Mouse (Mus musculus): ENCODE data around the gene Atp1a4. TPM values are rescaled to one million over a fixed set of nuclear protein-coding genes. Genes with fewer than 3 reads are reported as not detected.

Atp1a4 gene
- polyA plus RNA-seq (2016; fragmentation: Nextera tagmentation; extraction: Ambion mirVana): 0.09 and 0.12 TPM in 2 replicates

DNA sequence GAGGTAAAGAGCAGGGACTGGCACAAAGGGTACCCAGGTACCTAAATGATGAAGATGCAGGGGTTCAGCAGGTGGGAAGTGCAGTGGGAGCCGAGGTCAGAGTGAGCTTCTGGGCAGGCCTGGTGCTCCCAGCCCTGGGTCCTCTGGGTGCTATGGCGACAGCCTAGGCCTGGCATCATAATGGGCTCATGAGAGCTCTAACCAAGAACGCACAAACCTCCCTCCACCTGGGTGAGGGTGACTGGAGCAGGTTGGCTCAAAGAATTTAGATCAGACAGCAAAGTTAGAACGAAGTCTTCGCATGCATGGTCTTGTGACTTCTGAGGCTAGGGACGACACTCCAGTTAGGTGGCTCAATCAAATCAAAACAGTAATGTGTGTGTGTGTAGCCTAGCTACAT is at the start of gene Atp1a4:
TSS of gene Atp1a4 (minus strand) at position 101 of the 400 bp plus-strand sequence.
- Histone ChIP-seq H3K9me3 (no peaks in the 10 kb centered on the region), H3K4me3 (no peak within 1 kb of the TSS), H3K4me1 (peaks cover 9% of the 10 kb centered on the region; the same call in 1 of the 2 replicates), H3K27ac (no peak within 1 kb of the TSS), H3K27me3 (ENCODE audit: insufficient read depth, poor library complexity, severe bottlenecking) (no peaks in the 10 kb centered on the region), H3K36me3 (no peaks in the 10 kb centered on the region)
- no peak for DNase-seq (ENCODE audit: low spot score)
- 88% methylated on average over 6 of the region's 6 CpGs for WGBS

DNA sequence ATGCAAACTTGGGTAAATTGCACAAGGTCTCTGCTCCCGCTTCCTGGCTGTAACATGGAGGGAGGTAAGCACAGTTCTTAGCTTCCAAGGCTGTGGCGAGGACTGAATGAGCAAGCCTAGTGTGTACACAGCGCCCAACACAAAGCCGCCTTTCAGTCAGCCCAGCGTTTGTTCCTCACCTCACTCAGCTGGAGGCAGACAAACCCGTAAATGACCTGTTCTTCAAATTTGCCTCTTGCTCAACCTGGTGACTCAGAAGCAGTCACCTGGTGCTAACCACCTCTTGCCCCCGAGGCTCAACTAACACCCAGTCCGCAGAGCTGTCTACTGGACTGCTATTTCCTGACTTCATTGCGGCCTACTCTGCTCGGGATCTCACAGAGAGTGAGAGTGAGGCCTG is 49.7 kb upstream of the Atp1a4 start:
- no peak overlapping the region for H3K4me3 ChIP-seq
- DNase-seq (ENCODE audit: low spot score): no peak
- peak overlapping the region; percentile 62 for H3K27ac ChIP-seq
- no peaks in the 10 kb centered on the region for H3K9me3 ChIP-seq
- no peaks in the 10 kb centered on the region for H3K36me3 ChIP-seq
- H3K4me1 ChIP-seq: peaks cover 65% of the 10 kb centered on the region
- H3K27me3 ChIP-seq (ENCODE audit: insufficient read depth, poor library complexity, severe bottlenecking): peaks cover 2% of the 10 kb centered on the region; the same call in 1 of the 2 replicates
- 71% methylated on average over 10 of the region's 10 CpGs for WGBS

DNA sequence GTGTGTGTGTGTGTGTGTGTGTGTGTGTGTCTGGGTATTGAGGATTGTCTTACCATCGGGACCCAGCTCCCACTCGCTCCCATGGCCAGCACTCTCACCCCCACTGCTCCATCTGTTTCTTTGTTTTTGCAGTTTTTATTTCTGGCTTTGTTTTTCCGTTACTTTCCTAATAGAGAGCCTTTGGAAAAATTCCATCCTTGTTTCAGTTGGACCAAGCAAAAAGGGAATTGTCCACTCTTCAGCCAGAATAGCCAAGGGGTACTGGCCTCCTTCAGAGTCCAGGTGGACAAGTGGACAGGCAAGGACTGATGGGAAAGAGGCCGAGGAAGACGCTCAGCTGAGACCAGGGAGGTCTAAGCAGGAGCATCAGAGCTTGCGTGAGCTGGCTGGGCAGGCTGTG is 48.7 kb upstream of the Atp1a4 start:
- WGBS: 71% methylated on average over 6 of the region's 6 CpGs
- H3K4me3 ChIP-seq: no peak overlapping the region
- H3K36me3 ChIP-seq: no peaks in the 10 kb centered on the region
- peaks cover 65% of the 10 kb centered on the region for H3K4me1 ChIP-seq
- no peaks in the 10 kb centered on the region for H3K9me3 ChIP-seq
- no peak overlapping the region for H3K27ac ChIP-seq
- no peaks in the 10 kb centered on the region for H3K27me3 ChIP-seq (ENCODE audit: insufficient read depth, poor library complexity, severe bottlenecking)
- no peak for DNase-seq (ENCODE audit: low spot score)

DNA sequence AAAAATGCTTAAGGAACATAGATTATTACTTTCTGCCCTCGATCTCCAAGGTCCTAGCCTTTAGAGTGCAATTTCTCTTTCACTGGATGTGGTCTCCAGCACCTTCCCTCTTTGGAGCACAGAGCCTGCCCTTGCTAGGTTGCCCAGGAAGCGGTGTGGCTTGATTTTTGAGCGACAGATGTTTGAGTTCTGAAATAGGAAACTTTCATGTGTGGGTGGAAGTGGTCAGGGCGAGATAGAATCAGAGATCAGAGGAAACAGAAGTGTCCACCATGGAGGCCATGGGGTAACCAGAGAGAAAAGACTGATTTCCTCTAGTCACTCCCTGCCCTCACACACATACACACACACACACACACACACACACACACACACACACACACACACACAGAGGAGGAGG is 48.0 kb upstream of the Atp1a4 start:
- Histone ChIP-seq H3K36me3 (no peaks in the 10 kb centered on the region), H3K4me3 (no peak overlapping the region), H3K4me1 (peaks cover 67% of the 10 kb centered on the region), H3K9me3 (no peaks in the 10 kb centered on the region), H3K27ac (no peak overlapping the region), H3K27me3 (ENCODE audit: insufficient read depth, poor library complexity, severe bottlenecking) (no peaks in the 10 kb centered on the region)
- no peak for DNase-seq (ENCODE audit: low spot score)
- 76% methylated on average over 4 of the region's 4 CpGs for WGBS

DNA sequence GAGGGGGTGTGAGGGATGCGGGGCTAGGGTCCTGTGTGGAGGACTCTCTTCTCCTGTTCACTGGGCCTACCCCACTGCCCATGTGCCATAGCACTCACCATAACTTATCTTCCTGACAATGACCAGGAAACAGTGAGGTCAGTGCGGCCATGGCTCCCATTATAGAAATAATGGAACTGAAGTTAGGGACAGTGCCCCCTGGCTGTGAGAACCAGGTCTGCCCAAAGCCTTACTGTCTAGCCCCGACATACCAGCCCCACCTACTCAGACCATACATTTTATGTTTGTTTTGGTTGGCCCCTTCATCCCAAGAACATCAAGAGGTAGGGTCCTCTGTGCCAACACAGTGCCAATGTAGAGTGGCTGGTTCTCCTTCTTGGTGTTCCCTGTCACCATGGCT is 47.4 kb upstream of the Atp1a4 start:
- no peaks in the 10 kb centered on the region for H3K9me3 ChIP-seq
- H3K36me3 ChIP-seq: no peaks in the 10 kb centered on the region
- DNase-seq (ENCODE audit: low spot score): no peak
- no peak overlapping the region for H3K4me3 ChIP-seq
- peaks cover 68% of the 10 kb centered on the region for H3K4me1 ChIP-seq
- H3K27ac ChIP-seq: no peak overlapping the region
- no peaks in the 10 kb centered on the region for H3K27me3 ChIP-seq (ENCODE audit: insufficient read depth, poor library complexity, severe bottlenecking)
- WGBS: 84% methylated on average over 3 of the region's 3 CpGs

DNA sequence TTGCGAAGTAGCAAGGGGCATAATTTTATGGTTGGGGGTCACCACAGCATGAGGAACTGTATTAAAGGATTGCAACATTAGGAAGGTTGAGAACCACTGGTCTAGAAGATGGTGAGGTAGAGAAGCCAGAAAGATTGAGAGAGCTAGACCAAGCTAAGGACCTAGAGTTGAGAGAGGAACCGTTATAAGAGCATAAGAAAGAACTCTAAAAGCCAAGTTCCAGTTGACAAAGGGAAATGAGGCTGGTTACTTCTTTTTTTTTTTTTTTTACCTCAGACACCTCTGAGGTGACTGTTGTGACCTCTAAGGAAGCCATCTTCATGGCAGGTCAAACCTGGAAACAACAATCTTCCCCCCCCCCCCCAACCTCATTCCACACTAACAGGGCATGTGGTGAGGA is 46.9 kb upstream of the Atp1a4 start:
- Histone ChIP-seq H3K36me3 (no peaks in the 10 kb centered on the region), H3K4me3 (no peak overlapping the region), H3K27ac (no peak overlapping the region), H3K4me1 (peaks cover 69% of the 10 kb centered on the region), H3K27me3 (ENCODE audit: insufficient read depth, poor library complexity, severe bottlenecking) (no peaks in the 10 kb centered on the region), H3K9me3 (no peaks in the 10 kb centered on the region)
- DNase-seq (ENCODE audit: low spot score): no peak
- 89% methylated on average over 2 of the region's 2 CpGs for WGBS

- WGBS: 36% methylated on average over 6 of the region's 6 CpGs
- Histone ChIP-seq H3K4me3 (no peak overlapping the region), H3K36me3 (no peaks in the 10 kb centered on the region), H3K4me1 (peaks cover 70% of the 10 kb centered on the region), H3K9me3 (no peaks in the 10 kb centered on the region), H3K27ac (no peak overlapping the region), H3K27me3 (ENCODE audit: insufficient read depth, poor library complexity, severe bottlenecking) (no peaks in the 10 kb centered on the region)
- DNase-seq (ENCODE audit: low spot score): no peak
These were observed 46.2 kb upstream of the Atp1a4 start for GRCm38 (mm10) chr1:172304443-172304842.

GRCm38 (mm10) chr1:172302851-172303250 is 44.6 kb upstream of the Atp1a4 start:
- Histone ChIP-seq H3K36me3 (no peaks in the 10 kb centered on the region), H3K4me1 (peaks cover 77% of the 10 kb centered on the region), H3K4me3 (no peak overlapping the region), H3K9me3 (no peaks in the 10 kb centered on the region), H3K27ac (peak overlapping the region; percentile 60), H3K27me3 (ENCODE audit: insufficient read depth, poor library complexity, severe bottlenecking) (no peaks in the 10 kb centered on the region)
- WGBS: 22% methylated on average over 6 of the region's 6 CpGs
- DNase-seq (ENCODE audit: low spot score): no peak

GRCm38 (mm10) chr1:172302311-172302710 is 44.1 kb upstream of the Atp1a4 start:
- 53% methylated on average over 3 of the region's 3 CpGs for WGBS
- Histone ChIP-seq H3K4me3 (no peak overlapping the region), H3K4me1 (peaks cover 81% of the 10 kb centered on the region), H3K36me3 (no peaks in the 10 kb centered on the region), H3K9me3 (no peaks in the 10 kb centered on the region), H3K27ac (no peak overlapping the region), H3K27me3 (ENCODE audit: insufficient read depth, poor library complexity, severe bottlenecking) (no peaks in the 10 kb centered on the region)
- no peak for DNase-seq (ENCODE audit: low spot score)

DNA sequence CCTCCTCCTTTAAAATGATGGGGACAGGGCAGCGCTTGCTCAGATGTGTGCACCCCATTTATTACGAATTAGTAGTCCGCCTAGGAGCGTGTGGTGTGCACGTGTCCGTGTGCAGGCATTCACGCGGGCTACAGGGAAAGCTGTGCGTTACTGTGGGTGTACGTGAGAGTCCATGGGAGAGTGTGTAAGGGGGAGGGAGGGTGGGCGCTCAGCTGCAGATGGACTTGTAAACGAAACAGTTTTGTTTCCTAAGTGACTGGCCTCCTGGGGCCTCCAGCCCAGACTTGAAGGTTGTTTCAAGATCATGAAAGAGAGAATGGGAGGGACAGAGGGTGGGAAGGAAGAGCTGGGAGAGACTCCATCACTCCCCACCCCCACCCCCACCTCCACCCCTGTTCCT is 43.0 kb upstream of the Atp1a4 start:
- DNase-seq (ENCODE audit: low spot score): no peak
- H3K27ac ChIP-seq: peak overlapping the region; percentile 89
- no peaks in the 10 kb centered on the region for H3K9me3 ChIP-seq
- peaks cover 87% of the 10 kb centered on the region for H3K4me1 ChIP-seq
- H3K4me3 ChIP-seq: no peak overlapping the region
- H3K27me3 ChIP-seq (ENCODE audit: insufficient read depth, poor library complexity, severe bottlenecking): no peaks in the 10 kb centered on the region; the same call in 1 of the 2 replicates
- 52% methylated on average over 12 of the region's 12 CpGs for whole genome bisulfite sequencing
- H3K36me3 ChIP-seq: no peaks in the 10 kb centered on the region

GRCm38 (mm10) chr1:172300247-172300646 is 42.0 kb upstream of the Atp1a4 start:
- WGBS: 44% methylated on average over 5 of the region's 5 CpGs
- H3K4me1 ChIP-seq: peaks cover 87% of the 10 kb centered on the region
- no peaks in the 10 kb centered on the region; the same call in 1 of the 2 replicates for H3K27me3 ChIP-seq (ENCODE audit: insufficient read depth, poor library complexity, severe bottlenecking)
- H3K4me3 ChIP-seq: no peak overlapping the region
- H3K36me3 ChIP-seq: no peaks in the 10 kb centered on the region
- no peaks in the 10 kb centered on the region for H3K9me3 ChIP-seq
- H3K27ac ChIP-seq: peak overlapping the region; percentile 89
- no peak for DNase-seq (ENCODE audit: low spot score)

DNA sequence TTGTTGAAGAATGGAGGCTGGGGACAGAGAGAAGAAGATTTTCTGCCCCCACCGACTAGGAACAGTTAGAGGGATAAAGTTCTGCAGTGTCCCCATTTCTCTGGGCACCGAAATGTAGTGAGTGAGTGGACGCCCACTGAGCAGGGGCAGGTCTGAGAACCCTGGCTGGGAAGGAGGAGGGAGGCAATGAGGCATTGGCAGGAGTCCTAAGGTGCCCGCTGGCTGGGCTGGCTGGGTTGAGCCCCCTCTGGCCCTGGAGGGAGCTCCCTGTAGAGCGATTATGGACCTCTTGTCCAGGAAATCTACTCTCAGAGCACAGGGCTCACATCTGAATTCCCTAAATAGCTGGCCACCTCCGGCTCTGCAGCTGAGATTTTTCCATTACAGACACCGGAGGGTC is 41.3 kb upstream of the Atp1a4 start:
- Histone ChIP-seq H3K9me3 (no peaks in the 10 kb centered on the region), H3K4me3 (0 out of 2 replicates have a peak overlapping the region, but pooled peaks have one; percentile 3), H3K27me3 (ENCODE audit: insufficient read depth, poor library complexity, severe bottlenecking) (no peaks in the 10 kb centered on the region; the same call in 1 of the 2 replicates), H3K27ac (peak overlapping the region; percentile 89), H3K4me1 (peaks cover 82% of the 10 kb centered on the region), H3K36me3 (no peaks in the 10 kb centered on the region)
- DNase-seq (ENCODE audit: low spot score): no peak
- WGBS: 44% methylated on average over 7 of the region's 7 CpGs

- no peaks in the 10 kb centered on the region; the same call in 1 of the 2 replicates for H3K27me3 ChIP-seq (ENCODE audit: insufficient read depth, poor library complexity, severe bottlenecking)
- H3K4me3 ChIP-seq: peak within 1 kb of the TSS; percentile 56
- peak within 1 kb of the TSS; percentile 89 for H3K27ac ChIP-seq
- DNase-seq (ENCODE audit: low spot score): no peak
- 6% methylated on average over 16 of the region's 16 CpGs for WGBS
- H3K36me3 ChIP-seq: peaks cover 3% of the 10 kb centered on the region; the same call in 1 of the 2 replicates
- H3K9me3 ChIP-seq: no peaks in the 10 kb centered on the region
- peaks cover 72% of the 10 kb centered on the region for H3K4me1 ChIP-seq
These were observed 39.7 kb upstream of the Atp1a4 start, which contains the start of gene Atp1a2 for GRCm38 (mm10) chr1:172297611-172298537. Gene Atp1a2, minus strand, starts transcription at chr1:172298064.

Measured in heart, embryonic 10.5 days (tissue).